Mouse (Mus musculus) limb, embryonic 12.5 days (tissue): ENCODE results near the gene Nop58. TPM values are rescaled to one million over a fixed set of nuclear protein-coding genes. Genes with fewer than 3 reads are reported as not detected.

Experiments
- ATAC-seq: fragments of 200-750 bp; cut with Nextera tagmentation; 2 replicates; pipeline ENCODE4 v1.8.0; 2017; ENCODE audit warnings: low read depth, moderate TSS enrichment; ENCODE audit not compliant: insufficient number of reproducible peaks, insufficient read depth, low FRiP score, low TSS enrichment
- H3K27ac ChIP-seq: fragments of 300-500 bp; sonication (generic); 2 replicates; pipeline ENCODE4 v1.5.1; 2016; ENCODE audit warnings: mild to moderate bottlenecking, moderate library complexity
- H3K27me3 ChIP-seq: fragments of 300-500 bp; sonication (generic); 2 replicates; pipeline ENCODE4 v1.6.1; 2016; ENCODE audit warnings: mild to moderate bottlenecking, moderate library complexity
- H3K36me3 ChIP-seq: fragments of 300-500 bp; sonication (generic); 2 replicates; pipeline ENCODE4 v1.6.1; 2016; ENCODE audit warnings: mild to moderate bottlenecking, moderate library complexity
- H3K4me1 ChIP-seq: fragments of 300-500 bp; sonication (generic); replicated peaks from 2 replicates; pipeline ENCODE4 v1.6.1; 2016
- H3K4me2 ChIP-seq: fragments of 300-500 bp; sonication (generic); 2 replicates; pipeline ENCODE4 v1.6.1; 2016; ENCODE audit warnings: mild to moderate bottlenecking, moderate library complexity
- H3K4me3 ChIP-seq: fragments of 300-500 bp; sonication (generic); replicated peaks from 2 replicates; pipeline ENCODE4 v1.5.1; 2016; ENCODE audit warnings: mild to moderate bottlenecking
- H3K9ac ChIP-seq: fragments of 300-500 bp; sonication (generic); replicated peaks from 2 replicates; pipeline ENCODE4 v1.6.1; 2016; ENCODE audit warnings: mild to moderate bottlenecking, moderate library complexity
- H3K9me3 ChIP-seq: fragments of 300-500 bp; sonication (generic); 2 replicates; pipeline ENCODE4 v1.6.1; 2016; ENCODE audit warnings: mild to moderate bottlenecking, moderate library complexity
- WGBS: fragments of 180-500 bp; shearing (Covaris S2); methylation state at CpG from one replicate; pipeline ENCODE4 v1.1.7; 2016; 5-methylcytosine and 5-hydroxymethylcytosine counted together
- polyA plus RNA-seq: library from polyadenylated mRNA; unstranded; fragments of >200 nt; fragmentation: Nextera tagmentation; extraction: Ambion mirVana; gene quantifications from 2 replicates; pipeline ENCODE4 v1.2.1, GENCODE M21; 2016

Gene Nop58
- polyA plus RNA-seq, 1 experiment from 2014 or later = 303 TPM

DNA sequence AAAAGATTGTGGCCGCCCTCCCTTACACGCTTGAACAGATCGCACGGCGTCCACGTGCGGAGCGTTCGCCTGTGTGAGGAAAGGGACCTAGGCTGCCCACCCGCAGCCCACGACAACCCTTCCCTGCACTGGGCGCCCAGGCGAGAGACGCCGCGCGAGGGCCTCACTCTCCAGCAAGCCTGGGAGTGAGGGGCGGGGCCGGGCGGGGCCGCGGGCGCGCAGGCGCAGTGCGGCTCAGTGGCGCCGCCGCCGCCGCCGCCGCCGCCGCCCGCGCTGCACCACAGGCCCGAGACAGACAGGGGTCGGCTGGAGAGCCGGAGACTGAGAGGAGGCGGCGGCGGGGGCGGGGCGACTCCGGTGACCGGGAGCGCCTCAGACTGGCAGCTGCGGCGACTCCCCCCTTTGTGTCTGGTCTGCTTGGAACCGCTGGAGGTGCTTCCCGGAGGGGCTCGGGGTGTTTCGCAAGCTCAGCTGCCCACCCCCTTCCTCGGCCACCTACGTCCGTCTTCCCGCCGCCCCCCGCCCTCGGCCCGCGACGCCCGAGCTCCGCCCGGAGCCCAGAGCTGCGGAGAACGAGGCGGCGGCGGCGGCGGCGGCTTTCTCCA, 78.5 kb downstream of the Nop58 start, which contains the start of gene Bmpr2:
TSS of gene Bmpr2 (plus strand) at position 237 of the 605 bp plus-strand sequence.
- peak; percentile 93 for ATAC-seq
- Histone ChIP-seq H3K9ac (peak within 1 kb of the TSS; percentile 93), H3K9me3 (no peaks in the 10 kb centered on the region), H3K27ac (peak within 1 kb of the TSS; percentile 99), H3K27me3 (no peaks in the 10 kb centered on the region), H3K4me1 (peaks cover 13% of the 10 kb centered on the region), H3K36me3 (peaks cover 5% of the 10 kb centered on the region; the same call in 1 of the 2 replicates), H3K4me2 (peak within 1 kb of the TSS; percentile 79), H3K4me3 (peak within 1 kb of the TSS; percentile 97)
- WGBS = 0% methylated on average over 57 of the region's 75 CpGs

- peaks cover 14% of the 10 kb centered on the region for H3K4me1 ChIP-seq
- H3K27me3 ChIP-seq = no peaks in the 10 kb centered on the region
- peaks cover 10% of the 10 kb centered on the region; the same call in 1 of the 2 replicates for H3K36me3 ChIP-seq
- peak overlapping the region; percentile 93 for H3K9ac ChIP-seq
- H3K4me2 ChIP-seq = peak overlapping the region; percentile 79
- H3K27ac ChIP-seq = peak overlapping the region; percentile 99
- peak overlapping the region; percentile 97 for H3K4me3 ChIP-seq
- ATAC-seq = peak; percentile 53; the same call in 1 of the 2 replicates
- H3K9me3 ChIP-seq = no peaks in the 10 kb centered on the region
- 1% methylated on average over 54 of the region's 55 CpGs for WGBS
Observed at GRCm38 (mm10) chr1:59763781-59764251, 79.0 kb downstream of the Nop58 start.

GRCm38 (mm10) chr1:59764407-59764971, 79.7 kb downstream of the Nop58 start:
- ATAC-seq = no peak
- Histone ChIP-seq H3K4me1 (peaks cover 14% of the 10 kb centered on the region), H3K9ac (peak overlapping the region; percentile 93), H3K9me3 (no peaks in the 10 kb centered on the region), H3K36me3 (peaks cover 17% of the 10 kb centered on the region), H3K27ac (peak overlapping the region; percentile 99), H3K27me3 (no peaks in the 10 kb centered on the region), H3K4me3 (peak overlapping the region; percentile 97), H3K4me2 (peak overlapping the region; percentile 79)
- under 1% methylated on average over 27 of the region's 27 CpGs for WGBS

DNA sequence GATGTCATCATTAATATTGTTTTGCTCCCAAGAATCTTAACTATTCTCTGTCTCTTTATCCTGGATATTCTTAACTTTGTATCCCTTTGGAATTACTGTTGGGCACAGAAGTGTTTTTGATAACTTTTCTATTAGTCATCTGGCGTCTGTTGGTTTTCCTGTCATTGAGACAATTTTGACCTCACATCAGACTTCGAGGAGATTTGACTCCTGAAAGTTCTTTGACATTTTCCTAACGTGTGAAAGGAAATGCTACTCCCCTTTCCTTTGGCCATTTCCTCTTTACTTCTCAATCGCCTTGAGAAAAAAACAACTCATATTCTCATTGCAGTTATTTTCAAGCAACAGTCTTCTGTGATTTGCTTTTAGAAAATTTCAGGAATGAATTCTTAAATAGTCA, 80.5 kb downstream of the Nop58 start:
- Histone ChIP-seq H3K27me3 (no peaks in the 10 kb centered on the region), H3K4me2 (peak overlapping the region; percentile 79), H3K27ac (no peak overlapping the region), H3K4me1 (peaks cover 14% of the 10 kb centered on the region), H3K9me3 (no peaks in the 10 kb centered on the region), H3K36me3 (peaks cover 17% of the 10 kb centered on the region), H3K4me3 (peak overlapping the region; percentile 97), H3K9ac (peak overlapping the region; percentile 42; the same call in 1 of the 2 replicates)
- ATAC-seq = no peak
- 3% methylated on average over 4 of the region's 4 CpGs for WGBS

- no peak overlapping the region; the same call in 1 of the 2 replicates for H3K9ac ChIP-seq
- no peak for ATAC-seq
- H3K27me3 ChIP-seq = no peaks in the 10 kb centered on the region
- H3K36me3 ChIP-seq = peaks cover 17% of the 10 kb centered on the region
- no peaks in the 10 kb centered on the region for H3K9me3 ChIP-seq
- H3K4me3 ChIP-seq = peak overlapping the region; percentile 36
- H3K4me2 ChIP-seq = peak overlapping the region; percentile 58
- peaks cover 14% of the 10 kb centered on the region for H3K4me1 ChIP-seq
- H3K27ac ChIP-seq = no peak overlapping the region
Observed at GRCm38 (mm10) chr1:59766626-59767025, 81.9 kb downstream of the Nop58 start.

Other genes with a start within 250 kb of the Nop58 start
- 20.5 and 20.9 TPM in 2 replicates for gene Fzd7, start 202.5 kb upstream of the Nop58 start, polyA plus RNA-seq
- 1.0 and 1.1 TPM in 2 replicates for gene Gm973, start 168.7 kb upstream of the Nop58 start, polyA plus RNA-seq
- 527 and 531 TPM in 2 replicates for gene Sumo1, start 14.1 kb upstream of the Nop58 start, polyA plus RNA-seq
- 10.2 and 11.0 TPM in 2 replicates for gene Bmpr2, start 78.4 kb downstream of the Nop58 start, polyA plus RNA-seq
- gene Fam117b, start 228.0 kb downstream of the Nop58 start, polyA plus RNA-seq = 17.6 and 19.0 TPM in 2 replicates